Comparison of ENCODE assay signal across 8 mouse cellular contexts in genomic region chr4:49521346-49521745, GRCm38 (mm10). TPM values are rescaled to one million over a fixed set of nuclear protein-coding genes. Genes with fewer than 3 reads are reported as not detected.
DNase-seq lines count a peak whose midpoint lies in the region; ATAC-seq and TF ChIP-seq lines count a peak whose summit lies in the region.

No protein-coding gene starts in this region.

- under 1% methylated on average over 17 of the region's 17 CpGs for WGBS in kidney, adult 2 months
- under 1% methylated on average over 17 of the region's 17 CpGs for WGBS in hindbrain, embryonic 14.5 days
- WGBS in midbrain, embryonic 13.5 days = under 1% methylated on average over 17 of the region's 17 CpGs

- TF ChIP-seq CTCF in kidney, adult 2 months (conservative IDR thresholded peaks at IDR 0.05; ENCODE audit: insufficient read depth, insufficient read length, low read depth, low read length) = no peak

- no peaks in the 10 kb centered on the region for H3K27me3 ChIP-seq in kidney, adult 2 months (replicated peaks; ENCODE audit: control insufficient read depth, insufficient read depth, low read length)
- no peaks in the 10 kb centered on the region for H3K27me3 ChIP-seq in hindbrain, embryonic 14.5 days (ENCODE audit: control insufficient read depth, insufficient read depth, low read length)
- H3K27me3 ChIP-seq in midbrain, embryonic 13.5 days = no peaks in the 10 kb centered on the region

- no peaks in the 10 kb centered on the region for H3K36me3 ChIP-seq in kidney, adult 2 months (ENCODE audit: control insufficient read depth, insufficient read depth, low read length)
- peaks cover 30% of the 10 kb centered on the region; the same call in 1 of the 2 replicates for H3K36me3 ChIP-seq in hindbrain, embryonic 14.5 days (replicated peaks; ENCODE audit: control insufficient read depth, insufficient read depth)
- H3K36me3 ChIP-seq in midbrain, embryonic 13.5 days = peaks cover 29% of the 10 kb centered on the region

- no peak for DNase-seq in kidney, adult 2 months
- DNase-seq in kidney, adult 8-10 months = no peak
- DNase-seq in hindbrain, embryonic 14.5 days (ENCODE audit: low spot score) = no peak
- DNase-seq in left cerebral cortex, postnatal 10 days (ENCODE audit: extremely low spot score in 1 of 2, low spot score in 2 of 2) = no peak
- no peak for DNase-seq in thymus, postnatal 4 days
- DNase-seq in urinary bladder, adult 18-20 months (ENCODE audit: low spot score in 2 of 2) = no peak

- peak overlapping the region; percentile 76 for H3K9ac ChIP-seq in hindbrain, embryonic 14.5 days
- peak overlapping the region; percentile 78 for H3K9ac ChIP-seq in midbrain, embryonic 13.5 days (replicated peaks)

- H3K4me3 ChIP-seq in kidney, adult 2 months (ENCODE audit: insufficient read depth, low read depth, low read length) = peak overlapping the region; percentile 84
- peak overlapping the region; percentile 85 for H3K4me3 ChIP-seq in brown adipose tissue, adult 24 weeks (ENCODE audit: insufficient read depth, low read depth, low read length)
- peak overlapping the region; percentile 60 for H3K4me3 ChIP-seq in hindbrain, embryonic 14.5 days (replicated peaks; ENCODE audit: low read length)
- H3K4me3 ChIP-seq in midbrain, embryonic 13.5 days (replicated peaks) = peak overlapping the region; percentile 67

- no peak for TF ChIP-seq POLR2A in kidney, adult 2 months (IDR thresholded peaks at IDR 0.05; ENCODE audit: low read depth, low read length)

- no peaks in the 10 kb centered on the region for H3K9me3 ChIP-seq in hindbrain, embryonic 14.5 days (ENCODE audit: control insufficient read depth, low read length)
- H3K9me3 ChIP-seq in midbrain, embryonic 13.5 days = no peaks in the 10 kb centered on the region

- ATAC-seq in hindbrain, embryonic 14.5 days (ENCODE audit: low FRiP score) = no peak; the same call in none of the 2 replicates
- no peak for ATAC-seq in midbrain, embryonic 13.5 days

- peak overlapping the region; percentile 34 for H3K27ac ChIP-seq in kidney, adult 2 months (ENCODE audit: insufficient read depth, low read depth, low read length)
- H3K27ac ChIP-seq in brown adipose tissue, adult 24 weeks (replicated peaks; ENCODE audit: low read depth, low read length) = peak overlapping the region; percentile 29; the same call in 1 of the 2 replicates
- peak overlapping the region; percentile 38; the same call in 1 of the 2 replicates for H3K27ac ChIP-seq in hindbrain, embryonic 14.5 days
- H3K27ac ChIP-seq in midbrain, embryonic 13.5 days = 0 out of 2 replicates have a peak overlapping the region, but pooled peaks have one; percentile 11

- H3K4me1 ChIP-seq in kidney, adult 2 months (ENCODE audit: control insufficient read depth, insufficient read depth, low read length) = peaks cover 14% of the 10 kb centered on the region; the same call in 1 of the 2 replicates
- H3K4me1 ChIP-seq in brown adipose tissue, adult 24 weeks (ENCODE audit: control insufficient read depth, insufficient read depth, insufficient read length, low read length) = peaks cover 6% of the 10 kb centered on the region
- H3K4me1 ChIP-seq in hindbrain, embryonic 14.5 days (replicated peaks; ENCODE audit: control insufficient read depth, insufficient read depth, low read length) = peaks cover 16% of the 10 kb centered on the region
- peaks cover 32% of the 10 kb centered on the region for H3K4me1 ChIP-seq in midbrain, embryonic 13.5 days (replicated peaks)

- peak overlapping the region; percentile 69 for H3K4me2 ChIP-seq in hindbrain, embryonic 14.5 days (replicated peaks)
- H3K4me2 ChIP-seq in midbrain, embryonic 13.5 days (replicated peaks) = peak overlapping the region; percentile 68

- intact Hi-C loops in left cerebral cortex, postnatal 10 days (cut with DNase I) = loop anchor here (5.0 kb wide), 1 partner anchor 106 kb away; no protein-coding TSS in a partner anchor

RNA-seq across cellular contexts. Expression of gene Zfp189, which starts 0.4 kb away (rescaled TPM):
- 2.0 and 2.5 TPM in 2 replicates for polyA plus RNA-seq in kidney, adult 2 months (2012; rRNA removed)
- polyA plus RNA-seq in brown adipose tissue, adult 24 weeks (2012; ENCODE audit: insufficient read depth, insufficient read length, missing spikeins) = 4.7 and 7.5 TPM in 2 replicates
- polyA plus RNA-seq in hindbrain, embryonic 14.5 days (2014; fragmentation: Nextera tagmentation; extraction: Ambion mirVana) = 12.6 and 16.2 TPM in 2 replicates
- 15.1 and 15.2 TPM in 2 replicates for polyA plus RNA-seq in midbrain, embryonic 13.5 days (2015; fragmentation: Nextera tagmentation; extraction: Ambion mirVana)
- 1 to 10 TPM; 8.2 to 9.2 TPM for total RNA-seq in left cerebral cortex, postnatal 10 days (2021)

RNA-seq across cellular contexts. Expression of gene Mrpl50, which starts 0.5 kb away (rescaled TPM):
- polyA plus RNA-seq in kidney, adult 2 months (2012; rRNA removed) = 14.7 and 21.2 TPM in 2 replicates
- 129 and 144 TPM in 2 replicates for polyA plus RNA-seq in brown adipose tissue, adult 24 weeks (2012; ENCODE audit: insufficient read depth, insufficient read length, missing spikeins)
- 77.3 and 89.8 TPM in 2 replicates for polyA plus RNA-seq in hindbrain, embryonic 14.5 days (2014; fragmentation: Nextera tagmentation; extraction: Ambion mirVana)
- polyA plus RNA-seq in midbrain, embryonic 13.5 days (2015; fragmentation: Nextera tagmentation; extraction: Ambion mirVana) = 78.1 and 82.5 TPM in 2 replicates
- total RNA-seq in left cerebral cortex, postnatal 10 days (2021) = 10 to 100 TPM; 33.3 to 34.1 TPM

RNA-seq across cellular contexts. Expression of gene Baat, which starts 15.0 kb away (rescaled TPM):
- polyA plus RNA-seq in kidney, adult 2 months (2012; rRNA removed) = 4.4 and 5.7 TPM in 2 replicates
- polyA plus RNA-seq in brown adipose tissue, adult 24 weeks (2012; ENCODE audit: insufficient read depth, insufficient read length, missing spikeins) = not detected in 2 replicates
- 0.27 TPM in 1 of 2 replicates, not detected in the other for polyA plus RNA-seq in hindbrain, embryonic 14.5 days (2014; fragmentation: Nextera tagmentation; extraction: Ambion mirVana)
- polyA plus RNA-seq in midbrain, embryonic 13.5 days (2015; fragmentation: Nextera tagmentation; extraction: Ambion mirVana) = 0.13 TPM in 1 of 2 replicates, not detected in the other
- total RNA-seq in left cerebral cortex, postnatal 10 days (2021) = under 1 TPM; 0.28 to 0.34 TPM

RNA-seq across cellular contexts. Expression of gene Aldob, which starts 28.0 kb away (rescaled TPM):
- 4,876 and 5,164 TPM in 2 replicates for polyA plus RNA-seq in kidney, adult 2 months (2012; rRNA removed)
- polyA plus RNA-seq in brown adipose tissue, adult 24 weeks (2012; ENCODE audit: insufficient read depth, insufficient read length, missing spikeins) = 0.92 and 2.5 TPM in 2 replicates
- polyA plus RNA-seq in hindbrain, embryonic 14.5 days (2014; fragmentation: Nextera tagmentation; extraction: Ambion mirVana) = 0.52 and 0.80 TPM in 2 replicates
- 0.20 and 0.54 TPM in 2 replicates for polyA plus RNA-seq in midbrain, embryonic 13.5 days (2015; fragmentation: Nextera tagmentation; extraction: Ambion mirVana)
- 1 to 10 TPM; 1.2 to 2.4 TPM for total RNA-seq in left cerebral cortex, postnatal 10 days (2021)

RNA-seq across cellular contexts. Expression of gene Acnat1, which starts 47.6 kb away (rescaled TPM):
- polyA plus RNA-seq in kidney, adult 2 months (2012; rRNA removed) = 41.7 and 46.9 TPM in 2 replicates
- polyA plus RNA-seq in brown adipose tissue, adult 24 weeks (2012; ENCODE audit: insufficient read depth, insufficient read length, missing spikeins) = not detected in 2 replicates
- polyA plus RNA-seq in hindbrain, embryonic 14.5 days (2014; fragmentation: Nextera tagmentation; extraction: Ambion mirVana) = not detected in 2 replicates
- not detected in 2 replicates for polyA plus RNA-seq in midbrain, embryonic 13.5 days (2015; fragmentation: Nextera tagmentation; extraction: Ambion mirVana)
- total RNA-seq in left cerebral cortex, postnatal 10 days (2021) = 1 to 10 TPM in 1 of 2 experiments, under 1 TPM in 1; 0.51 to 1.6 TPM
